Mouse (Mus musculus): ENCODE results near the gene Sugct. TPM values are rescaled to one million over a fixed set of nuclear protein-coding genes. Genes with fewer than 3 reads are reported as not detected.

Gene Sugct
- total RNA-seq, 2 experiments from 2014 or later: 1.4 to 2.2 TPM

Other genes starting within 250 kb of the Sugct start
- gene Mplkip, start 361 bp downstream of the Sugct start, total RNA-seq (2015): 69.3 and 84.3 TPM in 2 replicates
- 24.4 and 24.9 TPM in 2 replicates for gene Mplkip, start 361 bp downstream of the Sugct start, total RNA-seq (2017)
- 82.3 and 90.9 TPM in 2 replicates for gene Cdk13, start 109.5 kb upstream of the Sugct start, total RNA-seq (2015)
- gene Cdk13, start 109.5 kb upstream of the Sugct start, total RNA-seq (2017): 43.9 and 73.1 TPM in 2 replicates
- 12.3 and 18.0 TPM in 2 replicates for gene Rala, start 248.7 kb upstream of the Sugct start, total RNA-seq (2015)
- 18.9 and 23.0 TPM in 2 replicates for gene Rala, start 248.7 kb upstream of the Sugct start, total RNA-seq (2017)

Data from megakaryocyte progenitor cell, adult 5-6 weeks (primary cell).